Mouse (Mus musculus) c-Kit-negative CD71-positive TER-119-positive erythroid progenitor cells, embryonic 14.5 days (primary cell): ENCODE results near the gene Bahcc1.

Source experiments
- DNase-seq: peaks from one replicate; pipeline ENCODE4 v3.0.0-alpha.2; 2013; ENCODE audit warnings: low read depth, low spot score

Gene Bahcc1

GRCm38 (mm10) chr11:120206669-120207090, 26.1 kb upstream of the Bahcc1 start:
- no peak for DNase-seq

DNA sequence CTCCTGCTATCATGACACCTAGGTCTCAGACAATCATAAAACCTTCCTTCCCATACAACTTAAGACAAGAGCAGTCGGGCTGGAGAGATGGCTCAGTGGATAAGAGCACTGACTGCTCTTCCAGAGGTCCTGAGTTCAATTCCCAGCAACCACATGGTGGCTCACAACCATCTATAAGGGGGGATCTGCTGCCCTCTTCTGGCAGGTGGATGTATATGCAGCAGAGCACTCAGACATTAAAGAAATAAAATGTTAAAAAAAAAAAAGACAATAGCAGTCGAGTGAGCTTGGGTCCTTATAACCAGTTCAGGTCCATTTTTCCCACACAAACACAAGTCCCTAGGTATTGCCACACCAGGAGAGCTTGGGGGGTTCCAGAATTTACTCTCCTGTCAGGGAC, 23.9 kb upstream of the Bahcc1 start:
- no peak for DNase-seq

- no peak for DNase-seq
These were observed 23.3 kb upstream of the Bahcc1 start for GRCm38 (mm10) chr11:120209462-120209861.

- DNase-seq, result no peak
These were observed 17.0 kb upstream of the Bahcc1 start for GRCm38 (mm10) chr11:120215726-120216241.

- DNase-seq, result no peak
These were observed 16.0 kb upstream of the Bahcc1 start for GRCm38 (mm10) chr11:120216540-120217324.

GRCm38 (mm10) chr11:120218176-120218856, 14.4 kb upstream of the Bahcc1 start:
- DNase-seq, result no peak

- no peak for DNase-seq
These were observed 13.8 kb upstream of the Bahcc1 start for GRCm38 (mm10) chr11:120218946-120219345.

GRCm38 (mm10) chr11:120219916-120220522, 12.7 kb upstream of the Bahcc1 start:
- DNase-seq, result no peak

- DNase-seq, result no peak
These were observed 11.6 kb upstream of the Bahcc1 start for GRCm38 (mm10) chr11:120220963-120221827.

DNA sequence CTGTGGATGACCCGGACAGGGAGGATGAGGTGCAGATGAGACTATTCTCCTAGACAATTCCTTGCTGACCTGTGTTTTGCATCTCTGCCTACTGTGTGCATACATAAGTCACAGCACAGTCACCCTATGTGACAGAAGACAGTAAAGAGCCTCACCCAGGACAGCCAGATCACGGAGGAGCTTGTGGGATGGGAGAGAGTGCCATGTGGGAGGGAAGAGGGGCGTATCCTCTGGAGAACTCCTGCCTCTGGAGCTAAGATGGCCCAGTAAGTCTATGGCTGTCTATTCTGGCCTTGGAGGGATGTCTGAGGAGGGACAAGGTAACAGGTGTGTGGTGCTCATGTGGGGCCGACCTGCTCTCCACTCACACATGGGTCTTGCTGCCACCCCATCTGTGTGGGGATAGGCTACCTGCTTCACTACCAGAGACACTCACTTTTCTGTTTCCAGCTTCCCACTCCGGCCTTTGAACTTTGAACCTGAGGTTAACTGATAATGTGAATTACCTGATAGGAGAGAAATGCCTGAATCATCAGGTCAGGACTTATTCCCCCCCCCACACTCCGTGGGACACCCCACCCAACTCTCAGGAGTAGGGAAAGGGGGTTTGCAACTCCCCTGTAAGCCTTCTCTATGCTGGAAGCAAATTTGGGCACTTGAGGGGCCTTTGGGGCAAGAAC, 10.2 kb upstream of the Bahcc1 start:
- no peak for DNase-seq

- no peak for DNase-seq
These were observed 8.9 kb upstream of the Bahcc1 start for GRCm38 (mm10) chr11:120223586-120224487.

DNA sequence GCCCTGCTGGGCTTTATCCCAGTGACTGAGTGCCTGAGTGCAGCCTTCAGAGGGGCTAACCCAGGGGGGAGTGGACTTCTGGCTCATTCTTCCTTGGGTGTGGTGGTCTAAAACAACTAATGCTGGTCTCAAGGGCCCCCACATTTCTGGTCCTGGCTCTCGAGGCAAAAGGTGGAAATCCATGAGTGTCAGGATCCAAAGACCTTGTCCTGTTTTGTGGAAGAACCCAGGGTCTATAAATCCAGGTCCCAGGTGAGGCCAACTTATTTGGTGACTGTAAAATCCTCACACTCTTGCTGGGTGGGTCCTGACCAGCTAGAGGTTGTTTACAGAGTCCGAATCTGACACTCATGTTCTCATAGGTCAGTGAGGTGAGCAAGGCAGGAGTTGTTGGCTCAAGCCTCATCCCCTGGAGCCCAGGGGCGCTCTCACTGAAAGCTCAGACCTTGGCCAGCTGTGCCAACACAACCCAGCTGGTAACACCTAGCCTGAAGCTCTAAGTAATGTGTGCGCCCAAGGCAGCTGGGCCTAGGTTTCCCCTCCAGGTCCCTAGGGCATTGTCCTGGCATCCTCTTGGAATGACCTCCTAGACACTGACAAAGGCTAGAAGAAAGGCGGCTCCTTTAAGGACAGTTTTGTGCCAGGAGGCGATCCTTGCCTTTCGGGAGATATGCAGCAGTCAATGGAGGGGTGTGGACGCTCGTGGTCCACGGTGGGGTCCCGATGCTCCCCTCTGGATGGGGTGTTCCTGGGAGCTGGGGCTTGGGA, 8.1 kb upstream of the Bahcc1 start:
- DNase-seq, result no peak

DNA sequence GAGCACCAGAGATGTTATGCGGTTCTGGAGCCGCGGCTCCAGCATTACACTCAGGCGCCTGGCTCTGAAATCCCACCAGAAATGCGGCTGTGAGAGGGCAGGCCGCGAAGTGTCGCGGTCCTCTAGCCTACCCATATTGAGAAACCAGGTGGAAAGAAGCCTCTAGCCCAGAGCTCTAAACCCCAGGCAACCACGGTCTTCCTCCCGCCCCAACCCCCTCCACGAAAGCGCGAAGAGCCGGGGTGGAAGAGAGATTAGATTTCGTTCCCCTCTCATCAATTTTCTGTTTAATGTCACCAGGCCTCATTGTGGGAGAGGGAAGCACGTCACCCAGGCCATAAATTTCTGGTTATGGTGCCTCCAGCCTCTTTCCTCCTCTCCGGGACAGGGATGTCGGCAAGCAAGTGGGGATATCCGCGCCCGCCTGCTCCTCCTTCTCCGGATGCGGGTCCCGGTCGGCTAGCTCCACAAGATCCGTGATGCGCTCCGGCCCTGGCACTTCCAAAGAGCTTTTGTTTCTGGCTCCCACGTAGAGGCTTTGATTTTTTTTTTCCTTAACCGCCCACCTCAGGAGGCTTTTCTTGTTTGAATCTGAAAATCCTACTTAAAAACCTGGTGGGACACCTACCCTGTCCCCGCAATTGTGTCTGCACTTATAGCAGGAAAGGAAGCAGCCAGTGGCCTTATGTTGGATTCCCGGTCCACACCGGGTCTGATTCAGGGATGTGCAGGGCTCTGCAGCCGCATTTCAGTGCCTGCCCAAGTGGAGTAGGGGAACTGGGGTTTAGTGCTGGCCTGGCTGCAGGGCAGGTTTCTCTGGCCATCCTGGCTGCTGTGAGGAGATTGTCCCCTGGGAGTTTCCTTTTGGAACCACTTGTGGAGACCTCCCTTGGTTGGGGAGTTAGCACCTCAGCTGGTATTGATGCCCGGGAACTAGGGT, 7.2 kb upstream of the Bahcc1 start:
- no peak for DNase-seq

DNA sequence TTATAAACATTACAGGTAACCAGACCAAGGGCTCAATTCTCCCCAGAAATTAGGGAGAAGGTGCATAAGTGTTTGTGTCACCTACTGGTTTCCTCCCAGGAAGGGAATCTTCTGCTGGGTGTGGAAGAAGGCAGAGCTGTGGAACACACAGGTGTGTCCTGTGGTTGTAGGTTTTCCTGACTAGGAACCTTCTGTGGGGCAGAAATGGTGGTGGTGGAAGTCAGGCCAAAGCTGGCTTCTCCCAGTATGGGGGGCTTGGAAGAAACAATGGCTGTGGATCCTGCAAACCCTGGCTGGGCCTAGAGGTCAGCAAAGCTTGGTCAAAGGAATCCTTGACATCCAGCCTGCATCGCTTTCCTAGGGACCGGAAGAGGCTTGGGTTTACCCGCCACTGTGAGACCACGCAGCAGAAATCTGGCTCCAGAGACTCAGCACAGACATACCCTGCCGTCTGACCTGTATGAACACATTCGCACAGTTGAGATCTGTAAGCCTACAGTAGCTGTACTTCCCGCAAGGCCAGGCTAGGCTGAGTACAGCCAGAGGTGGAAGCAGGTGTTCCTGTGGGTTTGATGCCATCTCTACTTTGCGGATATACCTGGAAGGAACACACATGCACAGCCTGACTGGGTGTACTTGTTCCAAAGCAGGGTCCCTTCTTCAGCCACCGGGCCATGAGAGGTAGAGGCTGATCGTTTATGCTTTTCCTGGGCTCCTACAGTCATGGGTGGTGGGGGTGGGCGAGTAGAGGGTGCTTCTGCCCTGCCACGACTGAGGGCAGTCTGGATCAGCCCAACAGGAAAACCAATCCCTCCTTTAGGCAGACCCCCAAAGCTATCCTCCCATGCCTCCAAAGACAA, 6.1 kb upstream of the Bahcc1 start:
- no peak for DNase-seq

- no peak for DNase-seq
These were observed 5.1 kb upstream of the Bahcc1 start for GRCm38 (mm10) chr11:120227571-120228051.

GRCm38 (mm10) chr11:120228116-120228890, 4.4 kb upstream of the Bahcc1 start:
- DNase-seq, result no peak
